In genomic region chr3:143576338-143577007, GRCm38 (mm10) we compare ENCODE assay signal across 14 mouse cellular contexts.
"Had no signal": no experiment of that assay in that cellular context is flagged by ENCODE, and none has a peak within 500 bp of the region (broad histone marks: within the 10 kb centered on the region; RNA-seq: fewer than 3 reads in every experiment).

No protein-coding gene starts in this region.

- H3K36me3 ChIP-seq: liver, embryonic 13.5 days had no signal

- H3K4me2 ChIP-seq: liver, embryonic 13.5 days; midbrain, embryonic 11.5 days had no signal

- H3K9ac ChIP-seq: liver, embryonic 13.5 days had no signal

- DNase-seq: kidney, adult 2 months; kidney, postnatal 10 days; kidney, postnatal 36 days; left cerebral cortex, postnatal 4 days; liver, embryonic 13.5 days; lung, adult 2 months; lung, postnatal 14 days; lung, postnatal 4 days; midbrain, embryonic 14.5 days; thymus, adult 2 months; thymus, postnatal 25 days had no signal

- H3K9me3 ChIP-seq: liver, embryonic 13.5 days had no signal

- H3K4me1 ChIP-seq: liver, embryonic 13.5 days had no signal

- H3K4me3 ChIP-seq: liver, embryonic 13.5 days had no signal

- H3K27me3 ChIP-seq: liver, embryonic 13.5 days had no signal

- ATAC-seq: intestine, embryonic 16.5 days had no signal

- H3K27ac ChIP-seq: liver, embryonic 13.5 days; stomach, postnatal 0 days had no signal
